Mouse (Mus musculus) embryonic facial prominence, embryonic 11.5 days (tissue): ENCODE results near the gene Mapk8. TPM values are rescaled to one million over a fixed set of nuclear protein-coding genes. Genes with fewer than 3 reads are reported as not detected.

Experiments
- ATAC-seq: fragments of 200-750 bp; cut with Nextera tagmentation; replicated peaks from 2 replicates; pipeline ENCODE4 v1.8.0; 2017; ENCODE audit warnings: low read depth; ENCODE audit not compliant: insufficient number of reproducible peaks, low FRiP score, low TSS enrichment
- DNase-seq: peaks from one replicate; pipeline ENCODE4 v3.0.0-alpha.2; 2015; ENCODE audit warnings: low spot score
- H3K27ac ChIP-seq: fragments of 300-500 bp; sonication (generic); replicated peaks from 2 replicates; pipeline ENCODE4 v1.5.1; 2014; ENCODE audit warnings: mild to moderate bottlenecking, low read depth, low read length, control low read depth
- H3K27me3 ChIP-seq: fragments of 300-500 bp; sonication (generic); 2 replicates; pipeline ENCODE4 v1.6.1; 2014; ENCODE audit warnings: mild to moderate bottlenecking, low read length, moderate library complexity, mixed read lengths; ENCODE audit not compliant: control insufficient read depth, insufficient read depth
- H3K36me3 ChIP-seq: fragments of 300-500 bp; sonication (generic); replicated peaks from 2 replicates; pipeline ENCODE4 v1.6.1; 2014; ENCODE audit warnings: low read depth, mild to moderate bottlenecking, low read length, moderate library complexity, mixed read lengths; ENCODE audit not compliant: control insufficient read depth, insufficient read depth
- H3K4me1 ChIP-seq: fragments of 300-500 bp; sonication (generic); 2 replicates; pipeline ENCODE4 v1.6.1; 2014; ENCODE audit warnings: low read length, mixed read lengths; ENCODE audit not compliant: control insufficient read depth, insufficient read depth
- H3K4me2 ChIP-seq: fragments of 300-500 bp; sonication (generic); 2 replicates; pipeline ENCODE4 v1.6.1; 2014; ENCODE audit warnings: low read depth, mild to moderate bottlenecking, control low read depth, low read length, moderate library complexity
- H3K4me3 ChIP-seq: fragments of 300-500 bp; sonication (generic); 2 replicates; pipeline ENCODE4 v1.5.1; 2014; ENCODE audit warnings: low read depth, low read length, control low read depth
- H3K9ac ChIP-seq: fragments of 300-500 bp; sonication (generic); replicated peaks from 2 replicates; pipeline ENCODE4 v1.6.1; 2014; ENCODE audit warnings: mild to moderate bottlenecking, control low read depth, low read length
- H3K9me3 ChIP-seq: fragments of 300-500 bp; sonication (generic); replicated peaks from 2 replicates; pipeline ENCODE4 v1.6.1; 2016; ENCODE audit warnings: mild to moderate bottlenecking, low read length, inconsistent platforms, mixed read lengths; ENCODE audit not compliant: control insufficient read depth
- WGBS: fragments of 180-500 bp; shearing (Covaris S2); extraction: QIAGEN DNeasy Blood & Tissue Kit; methylation state at CpG from one replicate; pipeline ENCODE4 v1.1.7; 2014; 5-methylcytosine and 5-hydroxymethylcytosine counted together
- polyA plus RNA-seq: library from polyadenylated mRNA; unstranded; fragments of >200 nt; fragmentation: Nextera tagmentation; extraction: Ambion mirVana; gene quantifications from 2 replicates; pipeline ENCODE4 v1.2.1, GENCODE M21; 2014

Gene Mapk8
- polyA plus RNA-seq, 1 experiment from 2014 or later: 22.0 TPM

DNA sequence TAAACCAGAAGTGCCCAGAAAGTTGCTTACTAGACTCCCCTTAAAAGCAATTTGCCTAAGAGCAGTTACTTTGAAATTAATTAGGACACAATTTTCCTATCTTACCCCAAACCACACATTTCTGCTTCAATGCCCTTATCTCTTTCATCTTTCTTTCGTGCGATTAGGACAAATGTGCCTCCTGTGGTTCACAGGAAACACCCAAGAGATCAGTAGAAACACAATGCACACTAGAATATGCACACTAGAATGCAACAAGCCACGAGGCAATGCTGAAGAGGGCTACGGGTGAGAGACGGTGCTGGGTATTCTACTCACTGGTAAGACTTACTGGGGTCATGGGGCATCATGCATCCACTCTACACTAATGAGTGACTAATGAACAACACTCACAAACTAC is 68.2 kb downstream of the Mapk8 start:
- 80% methylated on average over 5 of the region's 5 CpGs for WGBS
- DNase-seq: no peak

DNA sequence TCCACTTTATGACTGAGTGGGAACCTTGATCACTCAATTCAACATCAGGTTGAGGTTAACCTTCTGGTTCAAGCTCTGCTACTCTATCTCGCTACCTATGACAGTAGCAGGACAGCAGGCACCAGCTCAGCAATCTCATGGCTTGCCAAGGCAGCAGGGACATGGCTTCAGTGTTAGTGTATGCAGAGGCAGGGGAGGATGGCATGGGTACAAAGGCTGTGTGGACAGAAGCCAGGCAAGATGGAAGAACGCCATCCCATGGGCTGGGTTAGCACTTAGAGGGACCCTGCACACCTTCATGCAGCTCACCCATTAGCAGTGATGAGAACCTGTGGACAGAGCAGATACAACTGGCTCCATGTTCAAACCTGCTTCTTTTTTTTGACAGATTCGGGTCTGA is 69.7 kb downstream of the Mapk8 start:
- no peaks in the 10 kb centered on the region for H3K9me3 ChIP-seq
- no peak overlapping the region for H3K4me3 ChIP-seq
- DNase-seq (no peak), ATAC-seq (no peak)
- H3K36me3 ChIP-seq: no peaks in the 10 kb centered on the region
- H3K9ac ChIP-seq: no peak overlapping the region
- H3K4me1 ChIP-seq: no peaks in the 10 kb centered on the region
- no peak overlapping the region for H3K27ac ChIP-seq
- 85% methylated on average over 3 of the region's 3 CpGs for WGBS
- no peaks in the 10 kb centered on the region for H3K27me3 ChIP-seq
- no peak overlapping the region for H3K4me2 ChIP-seq

More for the DNA sequence above, 68.2 kb downstream of the Mapk8 start:
- H3K27ac ChIP-seq: no peak overlapping the region
- H3K4me3 ChIP-seq: no peak overlapping the region
- H3K9me3 ChIP-seq: no peaks in the 10 kb centered on the region
- H3K9ac ChIP-seq: no peak overlapping the region
- ATAC-seq: no peak
- no peaks in the 10 kb centered on the region for H3K4me1 ChIP-seq
- no peaks in the 10 kb centered on the region for H3K36me3 ChIP-seq
- H3K27me3 ChIP-seq: no peaks in the 10 kb centered on the region
- H3K4me2 ChIP-seq: no peak overlapping the region

DNA sequence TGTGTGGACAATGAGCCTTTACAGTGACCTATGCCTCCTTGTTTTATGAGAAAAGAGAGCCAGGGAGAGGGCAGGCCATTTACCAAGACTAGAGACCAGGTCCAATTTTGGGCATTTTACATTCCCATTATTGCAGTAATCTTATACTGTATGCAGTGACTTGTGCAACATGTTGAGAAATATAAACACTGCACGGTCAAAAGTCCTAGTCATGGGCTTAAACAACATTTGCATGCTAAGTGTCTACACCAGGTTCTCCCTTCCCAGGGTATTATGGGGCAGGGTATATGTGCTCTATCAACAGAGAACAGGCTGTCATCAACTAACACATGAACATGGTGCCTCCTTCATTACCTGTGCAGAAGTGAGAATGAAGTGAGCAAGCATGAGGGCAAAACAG is 72.9 kb downstream of the Mapk8 start:
- DNase-seq: no peak
- H3K4me2 ChIP-seq: no peak overlapping the region
- no peaks in the 10 kb centered on the region for H3K4me1 ChIP-seq
- no peak overlapping the region for H3K27ac ChIP-seq
- 81% methylated on average over 1 of the region's 1 CpGs for WGBS
- H3K36me3 ChIP-seq: no peaks in the 10 kb centered on the region
- H3K9ac ChIP-seq: no peak overlapping the region
- ATAC-seq: no peak
- no peaks in the 10 kb centered on the region for H3K27me3 ChIP-seq
- no peaks in the 10 kb centered on the region for H3K9me3 ChIP-seq
- H3K4me3 ChIP-seq: no peak overlapping the region

DNA sequence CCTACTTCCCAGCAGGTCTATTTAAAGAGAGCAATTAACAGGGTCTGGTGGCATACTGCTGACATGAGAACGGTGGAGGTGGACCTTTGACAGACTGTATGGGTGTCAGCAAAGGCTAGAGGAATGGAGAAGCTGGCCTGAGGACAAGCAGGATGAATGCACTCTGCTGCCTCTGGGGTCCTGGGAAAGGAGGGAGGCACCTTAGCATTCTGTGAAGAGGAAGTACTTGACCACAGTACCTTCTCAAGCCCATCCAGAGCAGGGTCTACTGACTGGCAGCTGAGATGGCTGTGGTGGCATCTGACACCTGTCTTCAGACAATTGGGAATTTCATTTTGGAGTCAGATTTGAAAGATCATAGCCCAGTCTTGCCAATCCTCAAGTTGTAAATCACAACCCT is 73.7 kb downstream of the Mapk8 start:
- ATAC-seq (no peak), DNase-seq (no peak)
- Histone ChIP-seq H3K4me3 (no peak overlapping the region), H3K27ac (no peak overlapping the region), H3K9me3 (no peaks in the 10 kb centered on the region), H3K9ac (no peak overlapping the region), H3K4me2 (no peak overlapping the region), H3K36me3 (no peaks in the 10 kb centered on the region), H3K27me3 (no peaks in the 10 kb centered on the region), H3K4me1 (no peaks in the 10 kb centered on the region)
- WGBS: 58% methylated on average over 1 of the region's 1 CpGs

DNA sequence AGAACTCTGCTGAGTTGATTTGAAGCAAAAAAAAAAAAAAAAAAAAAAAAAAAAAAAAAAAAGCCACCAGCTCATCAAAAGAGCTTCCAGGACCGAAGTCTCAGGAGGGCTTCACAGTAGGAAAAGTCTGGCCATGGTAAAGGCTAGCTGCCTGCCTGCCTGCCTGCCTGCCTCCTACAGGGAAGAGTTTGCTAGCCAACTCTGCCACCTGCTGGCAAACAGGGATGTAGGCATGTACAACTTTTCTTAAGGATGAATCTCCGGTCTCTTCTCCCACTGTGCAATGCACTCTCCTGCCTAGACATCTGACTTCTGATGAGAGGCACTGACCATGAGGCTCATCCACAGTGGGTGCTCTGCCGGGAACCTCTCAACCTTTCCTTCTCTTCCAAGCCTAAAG is 75.7 kb downstream of the Mapk8 start:
- Histone ChIP-seq H3K4me1 (no peaks in the 10 kb centered on the region), H3K27me3 (no peaks in the 10 kb centered on the region), H3K9ac (no peak overlapping the region), H3K4me2 (no peak overlapping the region), H3K9me3 (no peaks in the 10 kb centered on the region), H3K36me3 (no peaks in the 10 kb centered on the region), H3K27ac (no peak overlapping the region), H3K4me3 (no peak overlapping the region)
- ATAC-seq: 0 out of 2 replicates have a peak, but pooled peaks have one; percentile 51
- 20% methylated on average over 3 of the region's 3 CpGs for WGBS
- peak; percentile 79 for DNase-seq

DNA sequence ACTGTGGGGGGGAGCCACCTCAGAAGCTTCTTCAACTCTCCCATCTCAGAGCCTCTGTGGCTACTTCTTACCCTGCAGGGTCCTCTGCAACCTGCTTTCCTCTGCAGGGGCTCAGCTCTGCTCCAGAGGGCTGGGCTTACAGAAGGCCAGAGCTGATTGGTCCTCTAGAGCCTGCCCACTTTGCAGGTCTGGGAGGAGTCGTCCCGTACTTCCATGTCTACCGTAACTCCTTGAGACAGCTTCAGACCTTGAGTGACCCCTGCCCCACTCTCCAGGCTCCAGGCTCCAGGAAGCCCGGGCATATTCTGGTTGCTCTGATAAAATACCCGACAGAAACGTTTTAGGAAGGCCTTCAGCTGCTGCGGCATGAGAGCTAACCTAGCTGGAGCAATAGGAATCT is 76.9 kb downstream of the Mapk8 start:
- no peaks in the 10 kb centered on the region for H3K36me3 ChIP-seq
- H3K9ac ChIP-seq: no peak overlapping the region
- no peaks in the 10 kb centered on the region for H3K27me3 ChIP-seq
- H3K4me3 ChIP-seq: no peak overlapping the region
- 0 out of 2 replicates have a peak overlapping the region, but pooled peaks have one; percentile 17 for H3K4me2 ChIP-seq
- H3K9me3 ChIP-seq: no peaks in the 10 kb centered on the region
- H3K4me1 ChIP-seq: no peaks in the 10 kb centered on the region
- no peak overlapping the region for H3K27ac ChIP-seq
- WGBS: 8% methylated on average over 7 of the region's 7 CpGs
- DNase-seq: peak; percentile 48
- no peak; the same call in 1 of the 2 replicates for ATAC-seq

DNA sequence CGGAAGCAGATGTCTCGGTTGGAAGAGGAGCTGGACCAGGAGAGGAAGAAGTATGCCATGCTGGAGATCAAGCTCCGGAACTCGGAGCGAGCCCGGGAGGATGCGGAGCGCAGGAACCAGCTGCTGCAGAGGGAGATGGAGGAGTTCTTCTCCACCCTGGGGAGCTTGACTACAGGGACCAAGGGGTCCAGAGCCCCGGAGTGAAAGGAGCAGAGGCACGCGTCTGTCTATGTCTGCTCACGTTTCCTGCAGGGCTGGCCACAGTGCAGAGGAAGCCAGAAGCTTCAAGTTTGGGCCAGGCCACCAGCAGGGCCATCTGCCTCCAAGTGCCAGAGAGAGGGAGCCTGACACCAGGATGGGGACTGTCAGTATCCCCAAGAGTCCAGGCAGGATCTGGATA is 77.6 kb downstream of the Mapk8 start:
- H3K36me3 ChIP-seq: no peaks in the 10 kb centered on the region
- H3K4me3 ChIP-seq: no peak overlapping the region
- no peaks in the 10 kb centered on the region for H3K4me1 ChIP-seq
- no peak overlapping the region for H3K9ac ChIP-seq
- H3K4me2 ChIP-seq: no peak overlapping the region
- no peak for DNase-seq
- no peaks in the 10 kb centered on the region for H3K9me3 ChIP-seq
- no peaks in the 10 kb centered on the region for H3K27me3 ChIP-seq
- ATAC-seq: no peak
- no peak overlapping the region for H3K27ac ChIP-seq
- 83% methylated on average over 12 of the region's 12 CpGs for WGBS

DNA sequence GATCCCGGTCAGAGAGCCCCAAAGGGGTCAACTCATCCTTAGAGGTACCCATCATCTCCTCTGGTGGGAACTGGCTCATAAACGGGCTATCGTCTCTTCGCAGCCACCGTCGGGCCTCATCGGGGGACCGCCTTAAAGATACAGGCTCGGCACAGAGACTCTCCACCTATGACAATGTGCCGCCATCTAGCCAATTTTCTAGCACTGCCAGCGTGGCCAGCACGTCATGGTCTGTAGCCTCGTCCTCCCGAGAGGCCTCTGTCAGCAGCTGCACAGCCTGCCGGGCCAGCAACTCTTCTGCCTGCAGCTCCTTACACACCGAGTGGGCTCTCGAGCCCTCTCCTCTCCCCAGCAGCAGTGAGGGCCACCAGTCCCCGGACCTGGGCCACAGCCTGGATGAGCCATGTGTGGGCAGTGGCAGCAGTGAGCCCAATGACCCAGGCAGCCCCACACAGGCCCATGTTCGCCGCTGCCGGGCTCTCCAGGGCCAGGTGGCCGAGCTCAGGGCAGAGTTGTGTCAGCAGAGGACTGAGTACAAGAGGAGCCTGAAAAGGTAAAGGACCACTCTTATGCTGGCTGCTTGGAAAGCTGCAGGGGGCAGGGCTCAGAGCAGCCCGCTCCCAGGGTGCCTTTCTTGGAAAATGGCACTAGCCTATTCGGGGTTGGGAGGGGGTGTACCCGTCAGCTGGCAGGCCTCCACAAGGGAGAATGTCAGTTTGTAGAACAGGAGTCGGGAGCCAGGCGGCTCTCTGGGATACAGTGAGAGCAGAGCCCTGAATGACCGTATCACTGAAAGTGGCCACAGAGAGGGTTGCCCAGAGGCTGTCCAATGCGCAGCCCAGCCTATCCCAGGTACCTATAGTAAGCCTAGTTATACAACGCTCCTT is 79.8 kb downstream of the Mapk8 start:
- DNase-seq: no peak
- Histone ChIP-seq H3K4me2 (no peak overlapping the region), H3K9ac (no peak overlapping the region)

More for the DNA sequence above, 79.8 kb downstream of the Mapk8 start:
- Histone ChIP-seq H3K4me3 (no peak overlapping the region), H3K27ac (no peak overlapping the region), H3K4me1 (peaks cover 4% of the 10 kb centered on the region; the same call in 1 of the 2 replicates), H3K36me3 (no peaks in the 10 kb centered on the region), H3K27me3 (no peaks in the 10 kb centered on the region), H3K9me3 (no peaks in the 10 kb centered on the region)
- 79% methylated on average over 30 of the region's 30 CpGs for WGBS
- ATAC-seq: no peak
